Mouse (Mus musculus) heart, postnatal 0 days (tissue): Measurements from ENCODE around the gene Litaf.

Experiments
- CTCF ChIP-seq: IDR thresholded peaks from 2 replicates; pipeline ENCODE4 v1.5.1; 2016; ENCODE audit warnings: antibody characterized with exemption, control low read depth, low read depth
- EP300 ChIP-seq: IDR thresholded peaks from 2 replicates; pipeline ENCODE4 v1.6.1; 2016; ENCODE audit warnings: antibody characterized with exemption, low read depth

GRCm38 (mm10) chr16:11035790-11036431, 30.0 kb downstream of the Litaf start:
- TF ChIP-seq CTCF: peak; percentile 96
- TF ChIP-seq EP300: no peak
